Mouse (Mus musculus): ENCODE results near the gene Alg14. TPM values are rescaled to one million over a fixed set of nuclear protein-coding genes. Genes with fewer than 3 reads are reported as not detected.

Alg14 gene
- polyA plus RNA-seq, 1 experiment from 2014 or later: 33.6 TPM

DNA sequence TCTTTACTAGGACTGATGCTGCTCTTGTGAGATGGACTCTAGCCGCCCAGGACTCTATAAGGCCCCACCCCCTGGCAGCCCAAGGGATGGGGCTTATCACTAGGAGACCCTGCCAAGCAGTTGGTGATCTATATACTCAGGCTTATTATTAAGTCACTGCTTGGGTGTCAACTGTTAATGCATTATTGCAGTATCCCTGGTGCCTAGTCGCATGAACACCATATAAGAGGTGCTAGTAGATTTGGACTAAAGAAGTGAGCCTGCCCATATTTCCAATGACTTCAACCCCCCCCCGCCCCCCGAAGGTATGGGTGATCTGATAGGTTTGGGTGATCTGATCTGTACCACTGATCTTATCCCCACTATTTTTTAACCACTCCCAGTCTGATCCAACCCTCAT is 8.6 kb upstream of the Alg14 start, which contains the start of gene Tmem56:
Tmem56 (minus strand) TSS at position 101 of the 400 bp plus-strand sequence.
- no peak for ATAC-seq (ENCODE audit: insufficient number of reproducible peaks, insufficient read depth, low FRiP score, low TSS enrichment)
- Histone ChIP-seq H3K9me3 (no peaks in the 10 kb centered on the region), H3K36me3 (no peaks in the 10 kb centered on the region), H3K4me2 (replicated peaks) (no peak within 1 kb of the TSS), H3K27me3 (no peaks in the 10 kb centered on the region), H3K9ac (no peak within 1 kb of the TSS), H3K27ac (no peak within 1 kb of the TSS), H3K4me1 (no peaks in the 10 kb centered on the region), H3K4me3 (no peak within 1 kb of the TSS)
- WGBS: 84% methylated on average over 4 of the region's 4 CpGs

DNA sequence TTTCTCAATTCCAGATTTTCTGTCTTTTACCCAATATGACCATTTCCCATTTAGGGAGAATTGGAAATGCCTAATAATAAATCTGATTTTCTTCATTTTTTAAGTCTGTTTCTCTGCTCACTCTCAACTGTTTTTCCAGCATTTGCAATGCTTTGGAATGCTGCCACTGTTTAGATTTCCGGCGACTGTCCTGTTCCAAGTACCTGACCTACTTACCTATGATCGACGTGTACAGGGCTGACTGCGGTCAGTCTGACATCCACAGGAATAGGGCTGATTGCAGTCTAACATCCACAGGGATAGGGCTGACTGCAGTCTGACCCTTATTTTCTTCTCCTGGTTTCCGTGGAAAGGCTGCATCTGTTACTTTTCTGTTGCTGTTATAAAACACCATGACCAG is 6.4 kb upstream of the Alg14 start:
- Histone ChIP-seq H3K27me3 (no peaks in the 10 kb centered on the region), H3K27ac (no peak overlapping the region), H3K9me3 (no peaks in the 10 kb centered on the region), H3K4me1 (no peaks in the 10 kb centered on the region), H3K36me3 (no peaks in the 10 kb centered on the region), H3K4me2 (replicated peaks) (no peak overlapping the region), H3K9ac (no peak overlapping the region), H3K4me3 (no peak overlapping the region)
- 89% methylated on average over 6 of the region's 6 CpGs for WGBS
- ATAC-seq (ENCODE audit: insufficient number of reproducible peaks, insufficient read depth, low FRiP score, low TSS enrichment): no peak

DNA sequence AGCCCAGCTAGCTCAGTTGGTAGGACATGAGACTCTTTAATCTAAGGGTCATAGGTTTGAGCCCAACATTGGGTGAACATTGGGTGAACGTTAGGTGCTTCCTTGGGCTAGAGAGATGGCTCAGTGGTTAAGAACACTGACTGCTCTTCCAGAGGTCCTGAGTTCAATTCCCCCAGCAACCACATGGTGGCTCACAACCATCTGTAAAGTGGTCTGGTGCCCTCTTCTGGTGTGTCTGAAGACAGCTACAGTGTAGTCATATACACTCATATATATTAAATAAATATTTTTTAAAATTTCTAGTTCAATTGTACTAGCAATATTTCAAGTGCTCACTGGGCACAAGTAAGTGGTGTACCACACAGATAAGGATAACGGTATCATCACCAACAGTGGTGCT is 4.4 kb upstream of the Alg14 start:
- Histone ChIP-seq H3K4me3 (no peak overlapping the region), H3K4me2 (replicated peaks) (no peak overlapping the region), H3K27ac (no peak overlapping the region), H3K36me3 (no peaks in the 10 kb centered on the region), H3K9me3 (no peaks in the 10 kb centered on the region), H3K4me1 (peaks cover 7% of the 10 kb centered on the region; the same call in 1 of the 2 replicates), H3K9ac (no peak overlapping the region), H3K27me3 (no peaks in the 10 kb centered on the region)
- ATAC-seq (ENCODE audit: insufficient number of reproducible peaks, insufficient read depth, low FRiP score, low TSS enrichment): no peak
- 91% methylated on average over 2 of the region's 2 CpGs for WGBS

DNA sequence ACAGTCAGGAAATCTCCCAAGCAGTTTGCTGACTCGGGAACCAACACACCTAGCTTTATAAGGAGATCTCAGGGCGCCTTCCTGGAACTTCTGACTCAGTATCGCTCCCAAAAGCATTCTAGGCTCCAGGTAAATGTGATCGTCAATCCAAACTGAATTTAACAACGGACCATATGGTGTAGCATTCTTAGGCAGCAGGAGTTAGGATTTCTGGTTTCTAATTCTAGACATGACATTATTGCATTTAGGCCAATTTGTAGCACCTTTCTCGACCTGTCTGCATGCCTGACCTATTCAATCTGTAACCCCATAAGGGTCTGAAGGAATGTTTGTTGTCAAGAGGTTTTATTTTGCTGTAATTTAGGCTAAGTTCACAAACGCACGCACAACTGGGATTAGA is 892 bp upstream of the Alg14 start:
- Histone ChIP-seq H3K9me3 (no peaks in the 10 kb centered on the region), H3K36me3 (no peaks in the 10 kb centered on the region), H3K4me3 (peak overlapping the region; percentile 51), H3K4me1 (peaks cover 10% of the 10 kb centered on the region; the same call in 1 of the 2 replicates), H3K4me2 (replicated peaks) (peak overlapping the region; percentile 58), H3K27ac (peak overlapping the region; percentile 96; the same call in 1 of the 2 replicates), H3K9ac (peak overlapping the region; percentile 61; the same call in 1 of the 2 replicates), H3K27me3 (no peaks in the 10 kb centered on the region)
- whole genome bisulfite sequencing: 73% methylated on average over 8 of the region's 8 CpGs
- ATAC-seq (ENCODE audit: insufficient number of reproducible peaks, insufficient read depth, low FRiP score, low TSS enrichment): no peak

DNA sequence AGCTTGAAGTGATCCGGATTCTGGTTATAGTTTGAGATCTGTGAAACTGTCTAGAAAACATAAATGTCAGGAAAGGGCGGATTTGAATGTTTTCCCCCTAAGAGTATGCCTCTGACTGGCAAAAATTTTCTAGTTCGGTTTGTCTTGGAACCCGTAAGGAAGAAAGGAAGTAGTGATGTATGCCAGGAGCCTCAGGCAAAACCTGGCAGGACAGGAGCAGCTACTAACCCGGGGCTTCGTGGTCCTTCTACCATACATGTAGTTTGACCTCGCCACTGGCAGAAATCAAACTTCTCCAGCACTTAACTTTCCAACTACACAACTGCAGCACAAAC is 381 bp upstream of the Alg14 start:
- Histone ChIP-seq H3K4me1 (peaks cover 10% of the 10 kb centered on the region; the same call in 1 of the 2 replicates), H3K36me3 (no peaks in the 10 kb centered on the region), H3K4me3 (peak overlapping the region; percentile 51), H3K27ac (peak overlapping the region; percentile 96), H3K9me3 (no peaks in the 10 kb centered on the region), H3K27me3 (no peaks in the 10 kb centered on the region), H3K9ac (peak overlapping the region; percentile 61), H3K4me2 (replicated peaks) (peak overlapping the region; percentile 58)
- no peak for ATAC-seq (ENCODE audit: insufficient number of reproducible peaks, insufficient read depth, low FRiP score, low TSS enrichment)
- 3% methylated on average over 7 of the region's 7 CpGs for WGBS

DNA sequence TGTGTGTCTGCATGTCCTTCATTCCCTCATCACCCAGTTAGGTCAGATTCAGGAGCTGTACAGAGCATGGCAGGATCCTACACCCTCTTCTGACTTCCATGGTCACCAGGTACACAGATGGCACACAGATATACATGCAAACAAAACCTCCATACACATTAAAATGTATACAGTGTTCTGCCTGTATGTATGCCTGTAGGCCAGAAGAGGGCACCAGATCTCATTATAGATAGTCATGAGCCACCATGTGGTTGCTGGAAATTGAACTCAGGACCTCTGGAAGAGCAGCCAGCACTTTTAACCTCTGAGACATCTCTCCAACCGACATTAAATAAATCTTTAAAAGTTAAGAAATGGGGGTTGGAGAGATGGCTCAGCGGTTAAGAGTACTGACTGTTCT is 2.6 kb downstream of the Alg14 start:
- Histone ChIP-seq H3K9me3 (no peaks in the 10 kb centered on the region), H3K36me3 (no peaks in the 10 kb centered on the region), H3K4me3 (no peak overlapping the region), H3K4me1 (peaks cover 10% of the 10 kb centered on the region; the same call in 1 of the 2 replicates), H3K27ac (no peak overlapping the region), H3K27me3 (no peaks in the 10 kb centered on the region), H3K4me2 (replicated peaks) (no peak overlapping the region), H3K9ac (no peak overlapping the region)
- ATAC-seq (ENCODE audit: insufficient number of reproducible peaks, insufficient read depth, low FRiP score, low TSS enrichment): no peak
- WGBS: 75% methylated on average over 2 of the region's 2 CpGs

DNA sequence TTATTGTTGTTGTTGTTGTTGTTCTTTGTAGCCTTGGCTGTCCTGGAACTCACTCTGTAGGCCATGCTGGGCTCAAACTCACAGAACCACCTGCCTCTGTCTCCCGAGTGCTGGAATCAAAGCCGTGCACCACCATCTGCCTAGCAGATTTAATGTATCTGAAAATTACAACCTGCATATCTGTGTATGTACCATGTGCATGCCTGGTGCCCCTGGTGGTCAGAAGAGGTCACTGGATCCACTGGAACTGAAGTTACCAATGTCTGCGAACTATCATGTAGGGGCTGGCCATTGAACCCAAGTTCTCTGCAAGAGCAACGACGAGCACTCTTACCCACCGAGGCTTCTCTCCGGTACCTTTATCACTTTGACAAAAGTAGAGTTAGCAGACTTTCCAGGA is 15.1 kb downstream of the Alg14 start:
- H3K4me2 ChIP-seq (replicated peaks): no peak overlapping the region
- H3K27me3 ChIP-seq: no peaks in the 10 kb centered on the region
- ATAC-seq (ENCODE audit: insufficient number of reproducible peaks, insufficient read depth, low FRiP score, low TSS enrichment): no peak
- H3K27ac ChIP-seq: no peak overlapping the region
- H3K9ac ChIP-seq: no peak overlapping the region
- no peaks in the 10 kb centered on the region for H3K4me1 ChIP-seq
- H3K36me3 ChIP-seq: no peaks in the 10 kb centered on the region
- no peak overlapping the region for H3K4me3 ChIP-seq
- 91% methylated on average over 7 of the region's 7 CpGs for WGBS
- no peaks in the 10 kb centered on the region for H3K9me3 ChIP-seq

DNA sequence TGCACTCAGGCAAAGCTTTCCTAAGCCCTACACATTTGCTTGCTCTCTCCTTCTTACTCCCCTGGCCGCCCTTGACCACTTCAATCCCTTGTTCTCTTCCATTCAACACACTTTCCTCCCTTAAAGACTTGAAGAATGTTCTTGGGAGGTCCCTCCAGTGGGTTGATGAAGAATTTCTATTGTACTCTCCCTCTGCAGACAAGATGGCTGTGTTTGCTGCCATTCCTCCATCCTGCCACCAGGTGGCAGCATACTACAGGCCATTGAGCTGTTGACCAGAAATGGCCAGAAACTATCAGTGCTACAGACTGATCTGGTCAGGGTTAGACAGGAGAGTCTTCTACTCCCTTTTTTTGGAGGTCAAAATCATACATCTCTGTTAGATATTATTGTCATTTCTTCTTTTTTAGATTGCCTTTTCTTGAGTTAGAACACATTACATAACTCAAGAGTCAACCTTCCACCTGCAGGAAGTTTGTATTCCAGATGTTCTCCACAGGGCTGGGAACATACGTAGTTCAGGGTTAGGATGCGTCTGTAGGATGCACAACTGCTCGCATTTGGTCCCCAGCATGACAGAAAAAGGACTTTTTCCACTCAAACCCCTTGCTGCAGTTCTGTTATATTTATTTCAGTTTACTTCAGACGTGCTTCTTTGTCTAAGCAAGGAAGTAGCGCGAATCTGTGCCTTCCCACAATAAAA is 16.1 kb downstream of the Alg14 start:
- Histone ChIP-seq H3K27me3 (no peaks in the 10 kb centered on the region), H3K4me3 (no peak overlapping the region), H3K9me3 (no peaks in the 10 kb centered on the region), H3K9ac (no peak overlapping the region), H3K27ac (no peak overlapping the region), H3K4me1 (no peaks in the 10 kb centered on the region), H3K36me3 (no peaks in the 10 kb centered on the region), H3K4me2 (replicated peaks) (no peak overlapping the region)
- 70% methylated on average over 7 of the region's 7 CpGs for WGBS
- ATAC-seq (ENCODE audit: insufficient number of reproducible peaks, insufficient read depth, low FRiP score, low TSS enrichment): 0 out of 2 replicates have a peak, but pooled peaks have one; percentile 35

DNA sequence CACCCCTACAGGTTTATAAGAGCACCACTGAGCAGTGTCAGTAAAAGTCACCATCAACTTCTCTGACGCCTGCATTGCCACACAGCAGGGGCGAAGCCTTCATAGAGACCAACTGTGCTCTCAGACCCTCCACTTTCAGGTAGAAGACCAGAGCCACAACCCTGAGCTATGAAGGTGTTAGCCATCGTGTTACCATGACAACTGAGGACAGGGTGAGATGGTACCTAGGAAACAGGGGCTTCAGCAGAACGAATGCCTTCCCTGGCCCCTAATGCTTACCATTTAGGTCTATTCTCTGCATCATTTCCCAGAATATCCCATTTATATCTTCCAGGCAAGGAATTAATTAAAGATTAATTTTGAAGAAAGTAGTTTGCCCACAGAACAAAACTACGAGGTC is 17.4 kb downstream of the Alg14 start:
- Histone ChIP-seq H3K27me3 (no peaks in the 10 kb centered on the region), H3K27ac (no peak overlapping the region), H3K4me2 (replicated peaks) (no peak overlapping the region), H3K9ac (no peak overlapping the region), H3K4me3 (no peak overlapping the region), H3K36me3 (no peaks in the 10 kb centered on the region), H3K9me3 (no peaks in the 10 kb centered on the region), H3K4me1 (0 out of 2 replicates have a peak, but pooled peaks cover 7% of the 10 kb centered on the region)
- peak; percentile 48; the same call in 1 of the 2 replicates for ATAC-seq (ENCODE audit: insufficient number of reproducible peaks, insufficient read depth, low FRiP score, low TSS enrichment)
- 83% methylated on average over 5 of the region's 5 CpGs for WGBS

DNA sequence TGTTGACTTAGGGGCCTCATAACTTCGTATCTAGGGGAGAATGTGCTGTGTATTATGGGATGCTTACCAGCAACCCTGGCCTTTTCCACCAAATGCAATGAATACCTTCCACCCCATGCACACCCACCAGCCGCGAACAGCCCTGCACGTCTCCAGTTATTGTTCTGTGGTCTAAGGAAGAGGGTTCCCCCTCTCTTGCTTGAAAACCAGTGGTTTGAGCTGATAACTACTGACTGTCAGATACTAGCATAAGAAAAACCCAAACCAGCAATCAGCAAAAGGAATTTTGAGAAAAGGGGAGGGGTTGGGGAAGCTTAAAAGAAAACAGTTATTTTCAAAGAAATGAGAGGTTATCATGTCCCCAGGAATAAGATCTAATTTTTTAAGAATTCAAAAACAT is 17.9 kb downstream of the Alg14 start:
- no peak overlapping the region for H3K4me2 ChIP-seq (replicated peaks)
- no peak overlapping the region for H3K9ac ChIP-seq
- no peak for ATAC-seq (ENCODE audit: insufficient number of reproducible peaks, insufficient read depth, low FRiP score, low TSS enrichment)
- H3K36me3 ChIP-seq: no peaks in the 10 kb centered on the region
- no peaks in the 10 kb centered on the region for H3K9me3 ChIP-seq
- 0 out of 2 replicates have a peak, but pooled peaks cover 7% of the 10 kb centered on the region for H3K4me1 ChIP-seq
- no peak overlapping the region for H3K27ac ChIP-seq
- WGBS: 88% methylated on average over 4 of the region's 4 CpGs
- H3K27me3 ChIP-seq: no peaks in the 10 kb centered on the region
- no peak overlapping the region for H3K4me3 ChIP-seq

DNA sequence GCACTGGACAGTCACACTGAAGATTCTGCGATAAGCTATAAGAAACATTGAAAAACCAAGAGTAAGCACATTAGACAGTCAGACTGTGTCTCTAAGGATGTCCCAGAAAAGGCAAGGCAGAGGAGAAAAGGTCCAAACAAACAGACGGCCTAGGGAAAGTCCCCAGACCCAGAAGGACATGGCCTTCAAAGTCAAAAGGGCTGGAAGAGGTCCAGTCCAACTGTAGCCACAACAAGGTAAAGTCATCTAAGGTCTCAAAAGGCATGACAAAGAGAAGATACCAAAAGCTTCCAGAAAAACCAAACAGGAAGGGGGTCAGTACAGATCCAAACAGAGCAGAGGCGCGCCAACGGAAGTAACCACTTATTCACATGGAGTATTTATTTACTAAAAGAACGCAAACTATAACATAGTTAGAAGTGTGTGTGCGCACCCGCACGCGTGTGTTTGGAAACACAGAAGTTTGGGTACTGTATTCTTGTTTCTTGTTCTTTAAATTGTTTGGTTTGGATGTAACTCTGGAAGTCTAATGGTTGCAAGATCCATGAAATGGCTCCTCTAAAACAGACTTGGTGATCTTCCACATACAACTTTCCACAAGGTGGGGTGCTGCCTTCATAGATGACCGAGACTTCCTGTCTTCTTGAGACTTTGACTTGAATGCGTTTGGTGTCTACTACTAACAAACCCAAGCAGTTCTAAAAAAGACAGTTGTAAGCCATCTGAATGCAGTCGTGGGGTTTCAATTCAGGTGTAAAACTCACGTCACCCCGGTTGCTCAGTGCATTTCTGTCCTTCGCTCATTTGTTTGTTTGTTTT is 18.5 kb downstream of the Alg14 start:
- no peak overlapping the region for H3K4me3 ChIP-seq
- H3K4me2 ChIP-seq (replicated peaks): no peak overlapping the region
- H3K27ac ChIP-seq: no peak overlapping the region
- no peaks in the 10 kb centered on the region for H3K27me3 ChIP-seq
- H3K9me3 ChIP-seq: no peaks in the 10 kb centered on the region
- H3K4me1 ChIP-seq: 0 out of 2 replicates have a peak, but pooled peaks cover 7% of the 10 kb centered on the region
- H3K36me3 ChIP-seq: no peaks in the 10 kb centered on the region
- ATAC-seq (ENCODE audit: insufficient number of reproducible peaks, insufficient read depth, low FRiP score, low TSS enrichment): no peak
- WGBS: 89% methylated on average over 16 of the region's 16 CpGs
- no peak overlapping the region for H3K9ac ChIP-seq

DNA sequence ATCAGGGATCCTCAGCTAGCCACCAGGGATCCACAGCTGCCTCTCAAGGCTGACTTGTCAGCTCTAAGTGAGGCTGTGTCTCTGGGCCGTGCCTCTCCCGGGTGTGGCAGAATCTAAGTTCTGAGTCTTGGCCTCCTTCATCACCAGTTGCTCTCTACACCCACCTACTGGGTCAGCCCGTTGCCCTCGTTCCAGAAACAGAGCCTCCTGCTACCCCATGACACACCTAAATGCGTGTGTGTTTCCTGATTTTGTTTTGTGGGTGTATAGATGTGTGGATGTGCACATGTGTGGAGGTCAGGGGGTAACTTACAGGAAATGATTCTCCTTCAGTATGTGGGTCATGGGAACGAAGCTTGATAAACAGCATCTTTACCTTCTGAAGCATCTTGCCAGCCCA is 20.9 kb downstream of the Alg14 start:
- WGBS: 76% methylated on average over 6 of the region's 6 CpGs
- H3K27ac ChIP-seq: no peak overlapping the region

More for the DNA sequence above, 20.9 kb downstream of the Alg14 start:
- H3K9ac ChIP-seq: no peak overlapping the region
- H3K36me3 ChIP-seq: peaks cover 3% of the 10 kb centered on the region; the same call in 1 of the 2 replicates
- no peak for ATAC-seq (ENCODE audit: insufficient number of reproducible peaks, insufficient read depth, low FRiP score, low TSS enrichment)
- H3K4me1 ChIP-seq: 0 out of 2 replicates have a peak, but pooled peaks cover 7% of the 10 kb centered on the region
- H3K27me3 ChIP-seq: no peaks in the 10 kb centered on the region
- no peak overlapping the region for H3K4me2 ChIP-seq (replicated peaks)
- H3K4me3 ChIP-seq: no peak overlapping the region
- H3K9me3 ChIP-seq: no peaks in the 10 kb centered on the region
